Mouse (Mus musculus) cerebellum, postnatal 14 days (tissue): ENCODE data around the gene Prkci.
A peak's percentile ranks its signal among the peaks of the same experiment; 100 is the strongest.

ENCODE experiments used
- DNase-seq, 2 experiments: peaks; one replicate each; pipeline ENCODE4 v3.0.0; 2021; ENCODE audit warnings: mixed read lengths in 2 of 2

Gene Prkci

GRCm38 (mm10) chr3:31049087-31049486 is 53.5 kb downstream of the Prkci start:
- no peak for DNase-seq

GRCm38 (mm10) chr3:31050375-31050774 is 54.8 kb downstream of the Prkci start:
- DNase-seq, result peak; percentile 58 to 60

GRCm38 (mm10) chr3:31051730-31052129 is 56.2 kb downstream of the Prkci start:
- no peak for DNase-seq

- DNase-seq, result no peak
Observed at GRCm38 (mm10) chr3:31053191-31053590, 57.6 kb downstream of the Prkci start.

GRCm38 (mm10) chr3:31054888-31055287 is 59.3 kb downstream of the Prkci start:
- DNase-seq, result no peak

- peak; percentile 25 for DNase-seq
Observed at GRCm38 (mm10) chr3:31056047-31056650, 60.6 kb downstream of the Prkci start.

- peak; percentile 76 to 83 for DNase-seq
Observed at GRCm38 (mm10) chr3:31056651-31057627, 61.4 kb downstream of the Prkci start.

- DNase-seq, result no peak
Observed at GRCm38 (mm10) chr3:31060745-31061102, 65.2 kb downstream of the Prkci start.

GRCm38 (mm10) chr3:31061103-31061785 is 65.7 kb downstream of the Prkci start:
- DNase-seq, result no peak

GRCm38 (mm10) chr3:31061786-31062120 is 66.2 kb downstream of the Prkci start:
- no peak for DNase-seq

- no peak for DNase-seq
Observed at GRCm38 (mm10) chr3:31062325-31062724, 66.8 kb downstream of the Prkci start.

GRCm38 (mm10) chr3:31068482-31068881 is 72.9 kb downstream of the Prkci start:
- no peak for DNase-seq

GRCm38 (mm10) chr3:31071804-31072203 is 76.3 kb downstream of the Prkci start:
- DNase-seq, result no peak

GRCm38 (mm10) chr3:31075808-31076207 is 80.3 kb downstream of the Prkci start:
- no peak for DNase-seq

GRCm38 (mm10) chr3:31077068-31077703 is 81.6 kb downstream of the Prkci start:
- DNase-seq, result no peak

- DNase-seq, result no peak
Observed at GRCm38 (mm10) chr3:31079450-31079849, 83.9 kb downstream of the Prkci start.

GRCm38 (mm10) chr3:31080791-31081502 is 85.4 kb downstream of the Prkci start:
- peak in 1 of 2 experiments; percentile 36 for DNase-seq

- no peak for DNase-seq
Observed at GRCm38 (mm10) chr3:31082838-31083506, 87.4 kb downstream of the Prkci start.

- peak; percentile 57 to 79 for DNase-seq
Observed at GRCm38 (mm10) chr3:31083507-31084245, 88.1 kb downstream of the Prkci start.

- no peak for DNase-seq
Observed at GRCm38 (mm10) chr3:31085000-31085399, 89.5 kb downstream of the Prkci start.
